16 mouse cellular contexts compared by ENCODE assay signal in genomic region chr6:137979802-137980201, GRCm38 (mm10).
DNase-seq lines count a peak whose midpoint lies in the region; ATAC-seq lines count a peak whose summit lies in the region.
"Had no signal": no experiment of that assay in that cellular context is flagged by ENCODE, and none has a peak within 500 bp of the region (broad histone marks: within the 10 kb centered on the region; RNA-seq: fewer than 3 reads in every experiment).

No protein-coding gene starts in this region.

- no peaks in the 10 kb centered on the region for H3K36me3 ChIP-seq in forebrain, embryonic 12.5 days (replicated peaks)
- H3K36me3 ChIP-seq: heart, embryonic 10.5 days; lung, embryonic 15.5 days; stomach, embryonic 15.5 days had no signal

- no peaks in the 10 kb centered on the region for H3K9me3 ChIP-seq in forebrain, embryonic 12.5 days
- H3K9me3 ChIP-seq: heart, embryonic 10.5 days; lung, embryonic 15.5 days; stomach, embryonic 15.5 days had no signal

- peaks cover 26% of the 10 kb centered on the region for H3K4me1 ChIP-seq in forebrain, embryonic 12.5 days
- H3K4me1 ChIP-seq: heart, embryonic 10.5 days; lung, embryonic 15.5 days; stomach, embryonic 15.5 days had no signal

- 33% methylated on average over 12 of the region's 12 CpGs for WGBS in forebrain, embryonic 12.5 days

- no peaks in the 10 kb centered on the region for H3K27me3 ChIP-seq in forebrain, embryonic 12.5 days
- H3K27me3 ChIP-seq: lung, embryonic 15.5 days; stomach, embryonic 15.5 days had no signal

- H3K9ac ChIP-seq in forebrain, embryonic 12.5 days = no peak overlapping the region
- H3K9ac ChIP-seq: lung, embryonic 15.5 days; stomach, embryonic 15.5 days had no signal

- peak overlapping the region; percentile 81 for H3K27ac ChIP-seq in forebrain, embryonic 12.5 days
- H3K27ac ChIP-seq: heart, embryonic 10.5 days; lung, embryonic 15.5 days; stomach, embryonic 15.5 days had no signal

- no peak overlapping the region for H3K4me2 ChIP-seq in forebrain, embryonic 12.5 days
- H3K4me2 ChIP-seq: liver, embryonic 11.5 days; lung, embryonic 15.5 days; stomach, embryonic 15.5 days had no signal

- peak; percentile 83 for ATAC-seq in forebrain, embryonic 12.5 days (ENCODE audit: low FRiP score)
- ATAC-seq: intestine, embryonic 16.5 days had no signal

- H3K4me3 ChIP-seq in forebrain, embryonic 12.5 days (replicated peaks) = no peak overlapping the region
- H3K4me3 ChIP-seq: heart, embryonic 10.5 days; lung, embryonic 15.5 days; stomach, embryonic 15.5 days had no signal

- peak; percentile 20 for DNase-seq in layer of hippocampus, adult 11-12 months (ENCODE audit: low spot score)
- DNase-seq in layer of hippocampus, adult 9-10 months (ENCODE audit: low spot score) = no peak
- peak; percentile 29 for DNase-seq in brain, adult 2 months (ENCODE audit: low read depth, low spot score)
- peak; percentile 9 to 20 for DNase-seq in layer of hippocampus, adult 8-10 months (ENCODE audit: low spot score in 2 of 2)
- DNase-seq in cerebellum, adult 18-20 months = no peak
- DNase-seq in B cell, adult 2 months = no peak
- no peak for DNase-seq in testis, postnatal 14 days (ENCODE audit: low spot score)
- DNase-seq: adrenal gland, postnatal 36 days; kidney, postnatal 25 days; thymus, postnatal 14 days had no signal

Comparison
In these comparisons a context has a peak if more than half of its experiments do, and no peak if none do; other contexts are left out.
1. DNase-seq: peak in layer of hippocampus, adult 11-12 months (single experiment), brain, adult 2 months (single experiment) and layer of hippocampus, adult 8-10 months (2 of 2); none in layer of hippocampus, adult 9-10 months (single experiment), cerebellum, adult 18-20 months (0 of 2), B cell, adult 2 months (0 of 2) and testis, postnatal 14 days (single experiment).